Mouse (Mus musculus) CH12.LX (cell line): ENCODE measurements at regions not wholly inside any gene's neighbourhood (a gene's known extent, or its start where the extent isn't known, plus 50 kb on each side); places are given as distances from the start of the nearest gene placed in this dataset.

ENCODE experiments used
- CTCF ChIP-seq, 2 experiments: IDR thresholded peaks in 1 of 2; conservative IDR thresholded peaks in 1 of 2; 2 replicates each; pipeline ENCODE4 v1.5.1; 2011 to 2012; ENCODE audit warnings: low read depth in 2 of 2, low read length in 2 of 2, improper control_type of control experiment in 1 of 2, inconsistent platforms in 1 of 2, mild to moderate bottlenecking in 1 of 2, moderate library complexity in 1 of 2
- EP300 ChIP-seq: IDR thresholded peaks from 2 replicates; pipeline ENCODE4 v1.6.1; 2011; ENCODE audit warnings: low read length, improper control_type of control experiment
- NELFE ChIP-seq: IDR thresholded peaks from 2 replicates; pipeline ENCODE4 v1.6.1; 2011; ENCODE audit warnings: low read depth, low read length, improper control_type of control experiment
- USF1 ChIP-seq: IDR thresholded peaks from 2 replicates; pipeline ENCODE4 v1.6.1; 2014; ENCODE audit warnings: low read depth, mild to moderate bottlenecking, inconsistent platforms, low read length, improper control_type of control experiment
- ZNF384 ChIP-seq: IDR thresholded peaks from 2 replicates; pipeline ENCODE4 v1.6.1; 2012; ENCODE audit warnings: low read depth, low read length, improper control_type of control experiment, inconsistent platforms

GRCm38 (mm10) chr3:137560851-137561449, 60.5 kb upstream of the Ddit4l start:
- TF ChIP-seq CTCF (conservative IDR thresholded peaks at IDR 0.05 in 1 of 2, IDR thresholded peaks at IDR 0.05 in 1 of 2; ENCODE audit: low read depth in 2 of 2, low read length in 2 of 2) (no peak), USF1 (no peak), ZNF384 (no peak), NELFE (no peak), EP300 (no peak)
